Comparison of ENCODE assay signal across 9 mouse cellular contexts in genomic region chr13:99413481-99414351, GRCm38 (mm10).
DNase-seq lines count a peak whose midpoint lies in the region; ATAC-seq and TF ChIP-seq lines count a peak whose summit lies in the region.
"Had no signal": no experiment of that assay in that cellular context is flagged by ENCODE, and none has a peak within 500 bp of the region (broad histone marks: within the 10 kb centered on the region; RNA-seq: fewer than 3 reads in every experiment).

No protein-coding gene starts in this region.

- ATAC-seq in kidney, embryonic 14.5 days (ENCODE audit: low FRiP score, low TSS enrichment): peak; percentile 78
- peak; percentile 84 for ATAC-seq in embryonic facial prominence, embryonic 11.5 days (replicated peaks; ENCODE audit: insufficient number of reproducible peaks, low FRiP score, low TSS enrichment, low read depth)
- peak; percentile 79 for ATAC-seq in limb, embryonic 13.5 days (ENCODE audit: low FRiP score, low read depth)
- no peak for ATAC-seq in megakaryocyte progenitor cell, adult 5-6 weeks (replicated peaks; ENCODE audit: poor library complexity)
- ATAC-seq: liver, embryonic 12.5 days had no signal

- H3K9me3 ChIP-seq in kidney, embryonic 14.5 days (ENCODE audit: control insufficient read depth, low read length): no peaks in the 10 kb centered on the region
- H3K9me3 ChIP-seq in embryonic facial prominence, embryonic 11.5 days (replicated peaks; ENCODE audit: control insufficient read depth, low read length): no peaks in the 10 kb centered on the region
- H3K9me3 ChIP-seq in limb, embryonic 13.5 days: no peaks in the 10 kb centered on the region
- H3K9me3 ChIP-seq: liver, embryonic 12.5 days had no signal

- H3K4me1 ChIP-seq in kidney, embryonic 14.5 days (ENCODE audit: control insufficient read depth, insufficient read depth, low read length): peaks cover 18% of the 10 kb centered on the region; the same call in 1 of the 2 replicates
- H3K4me1 ChIP-seq in kidney, adult 2 months (ENCODE audit: control insufficient read depth, insufficient read depth, low read length): peaks cover 6% of the 10 kb centered on the region; the same call in 1 of the 2 replicates
- peaks cover 7% of the 10 kb centered on the region for H3K4me1 ChIP-seq in embryonic facial prominence, embryonic 11.5 days (ENCODE audit: control insufficient read depth, insufficient read depth, low read length)
- H3K4me1 ChIP-seq in limb, embryonic 13.5 days: peaks cover 45% of the 10 kb centered on the region
- H3K4me1 ChIP-seq: liver, embryonic 12.5 days had no signal

- no peak overlapping the region for H3K4me3 ChIP-seq in kidney, embryonic 14.5 days (ENCODE audit: low read length)
- no peak overlapping the region for H3K4me3 ChIP-seq in kidney, adult 2 months (ENCODE audit: insufficient read depth, low read depth, low read length)
- no peak overlapping the region for H3K4me3 ChIP-seq in embryonic facial prominence, embryonic 11.5 days (ENCODE audit: low read depth, low read length)
- no peak overlapping the region for H3K4me3 ChIP-seq in limb, embryonic 13.5 days
- H3K4me3 ChIP-seq: liver, embryonic 12.5 days had no signal

- H3K36me3 ChIP-seq in kidney, embryonic 14.5 days (ENCODE audit: control insufficient read depth, insufficient read depth, low read length): peaks cover 29% of the 10 kb centered on the region
- no peaks in the 10 kb centered on the region for H3K36me3 ChIP-seq in kidney, adult 2 months (ENCODE audit: control insufficient read depth, insufficient read depth, low read length)
- peaks cover 3% of the 10 kb centered on the region for H3K36me3 ChIP-seq in embryonic facial prominence, embryonic 11.5 days (replicated peaks; ENCODE audit: control insufficient read depth, insufficient read depth, low read depth, low read length)
- H3K36me3 ChIP-seq in limb, embryonic 13.5 days: peaks cover 50% of the 10 kb centered on the region

- no peak for TF ChIP-seq CTCF in kidney, adult 2 months (conservative IDR thresholded peaks at IDR 0.05; ENCODE audit: insufficient read depth, insufficient read length, low read depth, low read length)

- no peak overlapping the region for H3K4me2 ChIP-seq in kidney, embryonic 14.5 days (replicated peaks; ENCODE audit: low read depth, low read length)
- no peak overlapping the region for H3K4me2 ChIP-seq in embryonic facial prominence, embryonic 11.5 days (ENCODE audit: low read depth, low read length)
- H3K4me2 ChIP-seq in limb, embryonic 13.5 days (replicated peaks): peak overlapping the region; percentile 30
- H3K4me2 ChIP-seq: liver, embryonic 12.5 days had no signal

- no peaks in the 10 kb centered on the region for H3K27me3 ChIP-seq in kidney, embryonic 14.5 days (ENCODE audit: control insufficient read depth, insufficient read depth, low read length)
- H3K27me3 ChIP-seq in kidney, adult 2 months (replicated peaks; ENCODE audit: control insufficient read depth, insufficient read depth, low read length): no peaks in the 10 kb centered on the region
- no peaks in the 10 kb centered on the region for H3K27me3 ChIP-seq in embryonic facial prominence, embryonic 11.5 days (ENCODE audit: control insufficient read depth, insufficient read depth, low read length)
- no peaks in the 10 kb centered on the region for H3K27me3 ChIP-seq in limb, embryonic 13.5 days
- H3K27me3 ChIP-seq: liver, embryonic 12.5 days had no signal

- DNase-seq in kidney, adult 2 months: no peak
- peak; percentile 90 for DNase-seq in R1 (ENCODE audit: low read depth, low spot score)
- DNase-seq in embryonic facial prominence, embryonic 11.5 days (ENCODE audit: low spot score): peak; percentile 85
- no peak for DNase-seq in gastrocnemius, postnatal 25 days
- no peak for DNase-seq in adrenal gland, postnatal 14 days

- H3K27ac ChIP-seq in kidney, embryonic 14.5 days (ENCODE audit: low read depth, low read length): no peak overlapping the region
- no peak overlapping the region for H3K27ac ChIP-seq in kidney, adult 2 months (ENCODE audit: insufficient read depth, low read depth, low read length)
- peak overlapping the region; percentile 56 for H3K27ac ChIP-seq in embryonic facial prominence, embryonic 11.5 days (replicated peaks; ENCODE audit: low read depth, low read length)
- peak overlapping the region; percentile 59 for H3K27ac ChIP-seq in limb, embryonic 13.5 days
- H3K27ac ChIP-seq: liver, embryonic 12.5 days had no signal

- no peak overlapping the region for H3K9ac ChIP-seq in kidney, embryonic 14.5 days (ENCODE audit: low read depth, low read length)
- H3K9ac ChIP-seq in embryonic facial prominence, embryonic 11.5 days (replicated peaks; ENCODE audit: low read length): no peak overlapping the region
- H3K9ac ChIP-seq in limb, embryonic 13.5 days: no peak overlapping the region
- H3K9ac ChIP-seq: liver, embryonic 12.5 days had no signal

- 37% methylated on average over 13 of the region's 13 CpGs for WGBS in kidney, embryonic 14.5 days
- 76% methylated on average over 13 of the region's 13 CpGs for WGBS in kidney, adult 2 months
- WGBS in embryonic facial prominence, embryonic 11.5 days: 27% methylated on average over 13 of the region's 13 CpGs
- WGBS in limb, embryonic 13.5 days: 14% methylated on average over 13 of the region's 13 CpGs

- TF ChIP-seq POLR2A in kidney, adult 2 months (IDR thresholded peaks at IDR 0.05; ENCODE audit: low read depth, low read length): no peak

Comparison
In these comparisons a context has a peak if more than half of its experiments do, and no peak if none do; other contexts are left out.
1. H3K27ac ChIP-seq: peak in embryonic facial prominence, embryonic 11.5 days (single experiment) and limb, embryonic 13.5 days (single experiment); none in kidney, embryonic 14.5 days (single experiment) and kidney, adult 2 months (single experiment).
2. DNase-seq: peak in R1 (single experiment) and embryonic facial prominence, embryonic 11.5 days (single experiment); none in kidney, adult 2 months (single experiment), gastrocnemius, postnatal 25 days (single experiment) and adrenal gland, postnatal 14 days (single experiment).